Mouse (Mus musculus) frontal cortex, postnatal 25 days (tissue): ENCODE results near the gene Speg.

Experiments used
- DNase-seq, 2 experiments: peaks; one replicate each; pipeline ENCODE4 v3.0.0; 2022; ENCODE audit warnings: low spot score in 2 of 2

Gene Speg

GRCm38 (mm10) chr1:75365510-75366137 is 9.5 kb upstream of the Speg start:
- no peak for DNase-seq

DNA sequence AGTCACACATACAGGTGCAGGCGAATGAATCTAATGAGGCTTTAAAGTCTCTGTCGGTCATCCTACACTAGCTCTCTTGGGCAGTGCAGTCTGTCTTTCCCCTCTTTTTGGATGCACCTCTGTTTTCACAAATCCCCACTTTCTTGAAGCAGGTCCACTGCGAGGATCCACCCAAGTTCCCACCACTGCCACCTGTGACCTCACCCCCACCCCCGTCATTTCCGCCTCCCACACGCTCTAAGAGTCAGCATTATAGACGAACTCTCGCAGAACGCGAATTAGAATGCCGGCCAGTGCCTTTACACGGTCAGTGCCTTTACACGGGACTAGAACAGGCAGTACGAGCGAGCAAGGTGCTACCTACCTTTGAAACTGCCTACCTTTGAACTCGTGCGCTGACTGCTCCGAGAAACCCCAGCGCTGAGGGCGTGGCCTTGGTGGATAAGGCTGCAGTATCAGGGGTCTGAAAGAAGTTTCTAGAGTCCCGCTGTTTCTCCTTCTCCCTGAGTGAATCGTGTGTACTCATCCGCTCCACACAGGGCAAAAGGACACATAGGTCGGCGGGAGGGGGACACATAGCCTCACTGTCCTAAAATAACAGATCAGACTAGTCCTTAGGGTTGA is 5.6 kb upstream of the Speg start:
- DNase-seq: no peak

DNA sequence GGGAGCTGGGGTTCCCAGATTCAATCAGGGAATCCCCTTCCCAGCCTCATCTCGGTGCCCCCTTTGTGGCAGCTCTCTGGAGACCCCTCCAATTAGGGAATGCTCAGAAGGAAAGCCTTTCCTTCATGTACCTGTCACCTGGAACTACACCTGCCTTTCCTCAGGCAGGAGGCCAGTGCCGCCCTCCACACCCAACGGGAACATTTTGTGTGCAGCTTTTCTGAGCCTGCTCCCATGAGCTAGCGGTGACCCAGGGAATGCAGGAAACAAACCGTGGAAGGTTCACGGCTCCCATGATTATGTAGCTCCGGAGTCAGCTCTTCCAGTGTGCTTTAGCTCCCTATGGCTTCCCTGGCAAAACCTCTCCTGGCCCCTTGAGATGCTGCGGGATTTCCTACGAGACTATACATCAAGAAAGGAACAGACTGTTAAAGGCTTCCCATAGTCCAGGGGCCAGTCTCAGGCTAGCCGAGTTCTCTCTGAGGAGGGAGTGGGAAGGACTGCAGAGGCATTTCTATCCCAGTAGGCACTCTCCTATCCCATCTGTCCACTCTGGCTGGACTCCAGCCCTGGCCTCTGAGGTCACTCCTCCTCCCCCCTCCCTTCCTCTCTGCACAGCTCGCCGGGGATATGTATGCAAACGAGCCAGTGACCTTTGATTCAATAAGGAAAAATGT is 5.0 kb upstream of the Speg start:
- no peak for DNase-seq

DNA sequence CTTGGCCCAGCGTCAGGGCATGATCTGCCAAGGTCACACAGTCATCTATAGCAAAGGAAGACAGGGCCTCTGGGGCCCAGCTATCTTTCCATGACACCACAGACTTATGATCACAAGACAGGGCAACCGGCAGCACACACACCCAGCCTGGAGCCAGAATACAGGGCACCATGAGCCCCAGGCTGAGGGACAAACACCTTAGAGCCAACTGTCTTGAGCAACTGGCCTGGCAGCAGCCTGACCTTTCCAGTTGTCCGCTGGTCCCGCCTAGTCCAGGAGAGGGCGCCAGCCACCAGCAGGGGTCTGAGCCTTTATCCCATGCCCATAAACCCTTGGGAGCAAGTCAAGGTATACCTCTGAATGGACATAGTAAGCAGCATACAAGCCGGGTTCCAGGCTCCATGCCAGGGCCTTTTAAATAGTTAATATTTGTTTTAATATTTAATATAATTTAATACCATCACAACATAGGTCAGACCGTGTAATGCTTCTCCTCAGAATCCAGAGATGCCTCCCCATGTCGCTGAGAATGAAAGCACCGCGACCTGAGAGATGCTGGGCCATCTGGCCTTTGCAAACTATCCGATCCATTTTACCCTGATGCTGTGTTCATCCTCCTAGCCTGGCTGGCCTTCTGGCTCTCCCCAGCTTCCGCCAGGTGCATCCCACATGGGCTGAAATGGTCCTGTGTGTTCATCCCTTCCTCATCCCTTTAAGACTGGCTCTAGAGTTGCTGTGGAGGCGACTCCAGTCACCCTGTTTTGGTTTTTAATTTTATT is 3.6 kb upstream of the Speg start:
- no peak for DNase-seq

DNA sequence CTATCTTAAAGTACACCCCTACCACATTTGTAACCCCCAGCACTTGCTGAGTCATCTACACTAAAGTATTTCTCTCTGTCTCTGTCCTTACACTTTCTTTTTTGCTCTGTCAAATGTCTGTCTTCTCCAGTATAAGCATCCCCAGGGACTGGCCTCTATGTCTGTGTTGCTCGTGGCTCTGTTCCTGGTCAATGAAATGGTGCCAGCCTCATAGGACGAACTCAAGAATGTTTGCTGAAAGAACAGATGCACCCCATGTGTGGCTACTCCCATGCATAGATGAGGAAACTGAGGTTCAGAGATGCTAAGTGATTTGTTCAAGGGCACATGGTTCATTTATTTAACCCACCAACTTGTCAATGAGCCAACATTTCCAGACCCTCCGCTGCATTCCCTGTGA is 2.6 kb upstream of the Speg start:
- DNase-seq: no peak

DNA sequence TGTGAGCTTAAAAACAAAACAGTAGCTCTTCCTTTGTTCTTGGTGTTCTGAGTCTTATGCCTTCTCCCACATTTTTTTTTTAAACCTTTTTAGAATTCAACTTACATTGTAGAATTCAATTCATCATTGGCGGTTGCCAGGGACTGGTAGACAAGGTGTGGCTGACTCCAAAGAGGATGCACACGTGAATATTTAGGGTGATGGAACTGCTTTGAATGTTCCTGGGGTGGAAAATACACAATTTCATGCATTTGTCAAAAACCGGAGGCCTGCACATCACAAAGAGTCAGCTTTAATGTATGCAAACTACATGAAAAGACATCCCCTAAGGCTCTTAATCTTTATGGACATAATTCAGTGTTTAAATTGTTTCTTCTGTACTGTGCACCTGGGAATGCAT is 1.8 kb upstream of the Speg start:
- no peak for DNase-seq

DNA sequence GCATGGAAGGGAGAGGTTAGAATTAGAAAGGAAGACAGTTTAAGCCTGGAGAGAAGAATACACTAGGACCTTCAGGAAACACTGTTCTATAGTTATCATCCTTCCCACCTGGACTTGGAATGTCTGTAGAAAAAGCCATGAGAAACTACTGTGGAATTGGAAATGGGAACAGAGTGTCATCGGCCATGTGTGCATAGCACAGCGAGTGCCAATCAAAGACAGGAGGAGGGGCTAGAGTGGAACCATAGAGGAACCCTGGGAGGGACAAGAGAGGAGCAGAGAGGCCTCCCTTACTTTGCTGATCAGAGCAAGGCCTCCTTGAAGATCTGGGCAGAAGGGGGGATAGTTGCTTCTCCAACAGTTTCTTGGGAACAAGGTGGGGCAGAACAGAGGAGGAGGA is 4.1 kb downstream of the Speg start:
- no peak for DNase-seq

DNA sequence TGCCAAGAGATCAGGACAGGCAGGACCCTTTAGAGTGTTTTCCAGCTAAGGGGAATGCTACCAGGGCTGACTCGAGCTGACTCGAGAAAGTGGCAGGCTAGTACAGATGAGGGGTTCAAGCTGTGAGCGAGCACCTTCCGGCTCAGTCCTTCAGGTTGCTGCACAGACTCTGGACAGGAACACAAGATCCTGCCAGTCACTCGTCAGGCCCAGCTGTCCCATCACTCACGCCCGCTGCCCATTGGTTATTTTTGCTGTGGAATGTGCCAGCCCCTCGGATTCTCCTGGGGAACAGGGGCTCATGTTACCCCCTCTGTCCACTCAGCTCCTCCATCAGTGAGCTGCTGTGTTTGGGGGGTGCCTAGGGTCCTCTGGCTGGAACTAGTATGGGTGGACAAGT is 4.8 kb downstream of the Speg start:
- no peak for DNase-seq

DNA sequence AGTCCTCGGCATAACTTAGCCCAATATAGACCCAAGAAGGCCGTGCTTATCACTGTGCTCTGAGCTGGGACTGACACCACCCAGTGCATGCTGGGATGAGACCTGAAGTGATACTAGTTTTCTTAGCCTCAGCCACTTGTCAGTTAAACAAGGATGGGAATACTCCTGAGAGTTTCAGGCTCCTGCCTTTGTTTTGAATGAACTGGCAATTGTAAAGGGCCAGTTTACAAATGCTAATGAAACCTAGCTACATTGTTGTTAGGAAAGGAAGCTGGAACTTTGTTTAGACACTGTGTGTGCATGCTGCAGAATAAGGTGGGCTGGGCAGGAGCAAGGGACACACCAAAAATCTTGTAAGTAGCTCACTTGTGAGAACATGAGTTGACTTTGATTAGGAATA is 5.9 kb downstream of the Speg start:
- DNase-seq: no peak

GRCm38 (mm10) chr1:75381482-75382355 is 6.6 kb downstream of the Speg start:
- no peak for DNase-seq

GRCm38 (mm10) chr1:75382356-75383071 is 7.4 kb downstream of the Speg start:
- no peak for DNase-seq

GRCm38 (mm10) chr1:75384470-75385141 is 9.5 kb downstream of the Speg start:
- peak in 1 of 2 experiments; percentile 20 for DNase-seq

DNA sequence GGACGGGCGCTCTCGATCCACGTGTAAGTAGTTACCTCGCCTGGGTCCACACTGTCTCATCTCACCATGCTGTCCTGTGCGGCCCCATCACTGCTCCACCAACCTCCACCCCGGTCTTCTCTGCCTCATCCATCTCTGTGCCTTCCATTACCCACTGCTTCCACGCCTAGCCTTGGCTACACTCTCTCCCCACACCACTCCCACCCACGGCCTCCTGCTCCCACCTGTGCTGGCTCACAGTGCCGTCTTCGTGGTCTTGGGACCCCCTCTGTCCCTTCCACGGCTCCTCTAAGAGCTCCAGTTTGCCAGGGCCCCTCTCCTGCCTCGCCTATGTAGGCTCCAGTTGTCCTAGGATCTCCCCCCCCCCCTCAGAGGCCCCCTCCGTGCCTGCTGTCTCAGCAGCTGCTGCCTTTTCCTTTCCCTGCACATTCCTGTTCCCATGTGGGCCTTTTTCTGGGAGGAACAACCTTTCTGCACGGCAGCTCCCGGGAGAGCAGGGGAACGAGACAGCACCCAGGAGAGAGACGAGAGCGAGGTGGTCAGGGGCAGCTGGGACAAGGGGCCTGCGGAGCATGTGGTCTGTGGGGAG is 10.1 kb downstream of the Speg start:
- no peak for DNase-seq

DNA sequence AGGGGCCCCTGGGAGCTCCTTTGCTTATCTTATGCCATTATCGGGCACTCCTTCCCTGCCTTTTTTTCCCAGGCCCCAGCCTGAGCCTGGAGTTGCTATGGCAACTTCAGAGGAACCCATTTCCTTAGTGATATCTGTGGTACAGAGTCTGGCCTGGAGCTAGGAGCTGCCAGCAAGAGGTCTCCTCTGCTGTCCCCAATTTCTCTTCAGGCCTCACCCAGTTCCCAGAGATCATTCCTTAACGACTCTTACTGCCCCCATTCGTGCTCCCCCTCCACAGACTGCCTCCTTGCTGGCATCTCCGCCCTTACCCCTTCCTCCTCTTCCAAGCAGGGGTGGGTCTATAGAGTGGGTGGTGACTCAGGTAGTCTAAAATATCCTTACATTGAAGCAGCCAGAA is 11.1 kb downstream of the Speg start:
- DNase-seq: no peak

GRCm38 (mm10) chr1:75387469-75387928 is 12.4 kb downstream of the Speg start:
- no peak for DNase-seq

GRCm38 (mm10) chr1:75387929-75388897 is 13.1 kb downstream of the Speg start:
- DNase-seq: no peak

- DNase-seq: no peak
These were observed 13.9 kb downstream of the Speg start for GRCm38 (mm10) chr1:75388898-75389515.

DNA sequence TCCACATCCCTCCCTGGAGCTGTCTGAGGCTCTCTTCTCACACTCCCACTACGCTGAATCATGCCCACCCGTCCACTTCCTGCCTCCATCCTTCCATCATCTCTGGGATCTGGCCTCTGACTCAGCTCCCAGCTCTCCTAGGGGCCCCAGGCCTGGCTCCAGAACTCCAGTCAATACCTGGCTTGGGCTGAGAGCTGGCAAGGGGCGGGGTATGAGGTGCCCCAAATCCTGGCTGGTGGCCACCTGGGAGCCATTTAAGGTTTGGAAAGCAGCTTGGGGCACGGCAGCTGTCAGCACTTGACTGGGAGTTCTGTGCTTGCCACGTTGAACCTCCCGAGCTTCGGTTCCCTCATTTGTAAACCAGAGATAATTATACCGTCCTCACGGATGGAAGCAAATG is 18.0 kb downstream of the Speg start:
- DNase-seq: peak in 1 of 2 experiments; percentile 25
